Mouse (Mus musculus) frontal cortex, postnatal 10 days (tissue): ENCODE data around the gene Cftr.

ENCODE experiments used
- DNase-seq, 2 experiments: peaks; one replicate each; pipeline ENCODE4 v3.0.0; 2022; ENCODE audit warnings: low spot score in 2 of 2, mixed read lengths in 1 of 2

Gene Cftr

DNA sequence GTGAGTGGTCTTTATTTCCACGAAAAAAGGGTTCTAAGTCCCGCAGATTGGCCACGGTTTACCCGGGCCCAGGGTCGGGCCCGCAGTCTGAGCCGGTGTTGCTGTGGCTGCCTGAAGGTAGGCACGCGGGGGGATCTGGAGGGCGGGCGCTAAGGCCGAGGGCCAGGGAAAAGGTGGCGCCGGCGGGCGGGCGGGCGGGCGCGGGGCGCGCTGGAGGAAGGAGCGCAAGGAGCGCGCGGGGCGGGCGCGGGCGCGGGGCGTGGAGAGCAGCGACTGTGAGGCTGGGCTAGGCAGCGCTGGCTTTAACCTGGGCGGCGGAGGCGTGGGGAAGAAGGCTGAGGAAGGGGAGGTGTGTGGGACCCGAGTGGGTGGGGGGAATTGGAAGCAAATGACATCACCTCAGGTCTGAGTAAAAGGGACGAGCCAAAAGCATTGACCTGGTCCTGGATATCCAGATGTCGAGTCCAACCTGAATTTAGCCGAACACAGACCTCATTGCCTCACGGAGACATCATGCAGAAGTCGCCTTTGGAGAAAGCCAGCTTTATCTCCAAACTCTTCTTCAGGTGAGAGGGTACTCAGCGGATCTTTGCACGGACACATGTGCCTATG, at the start of gene Cftr:
Gene Cftr, plus strand, starts transcription at position 377 of the 612 bp plus-strand sequence.
- DNase-seq = peak in 1 of 2 experiments; percentile 8

GRCm38 (mm10) chr6:18127206-18127983, 43.1 kb upstream of the Cftr start:
- no peak for DNase-seq

DNA sequence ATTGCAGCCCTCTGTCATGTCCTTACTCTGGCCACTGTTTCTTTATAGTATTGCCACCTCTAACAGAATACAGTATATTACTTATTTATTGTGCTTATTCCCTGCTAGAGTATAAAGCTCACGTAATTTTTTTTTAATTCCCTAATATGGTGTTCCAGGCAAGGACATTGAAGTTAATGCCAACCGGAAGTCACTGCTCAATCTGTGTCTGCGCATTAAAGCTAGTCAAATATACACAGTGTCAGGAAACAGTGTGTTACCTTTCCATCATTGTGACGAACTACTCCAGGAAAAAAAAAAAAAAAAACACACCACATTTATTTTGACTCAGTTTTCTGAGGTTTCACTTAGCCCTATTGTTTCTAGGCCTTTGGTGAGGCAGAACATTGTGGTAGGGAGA, 42.4 kb upstream of the Cftr start:
- no peak for DNase-seq

DNA sequence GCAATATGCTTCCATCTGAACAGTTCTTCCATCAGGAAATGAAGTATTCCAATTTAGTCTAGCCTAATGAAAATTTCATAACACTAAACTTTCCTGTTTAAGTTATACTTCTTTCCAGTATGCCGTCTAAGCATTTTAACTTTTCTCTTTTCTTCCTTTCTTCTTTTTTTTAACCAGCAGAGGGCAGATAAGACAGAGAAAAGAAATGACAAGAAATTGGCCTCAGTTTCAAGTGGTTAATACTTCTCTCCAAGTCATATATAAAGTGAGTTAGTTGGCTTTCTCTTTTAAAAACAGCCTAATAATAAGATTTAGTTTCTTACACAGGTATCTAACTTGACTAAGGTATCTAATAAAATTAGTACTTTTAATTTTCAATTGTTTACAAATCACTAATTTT, 35.2 kb upstream of the Cftr start:
- DNase-seq = no peak

DNA sequence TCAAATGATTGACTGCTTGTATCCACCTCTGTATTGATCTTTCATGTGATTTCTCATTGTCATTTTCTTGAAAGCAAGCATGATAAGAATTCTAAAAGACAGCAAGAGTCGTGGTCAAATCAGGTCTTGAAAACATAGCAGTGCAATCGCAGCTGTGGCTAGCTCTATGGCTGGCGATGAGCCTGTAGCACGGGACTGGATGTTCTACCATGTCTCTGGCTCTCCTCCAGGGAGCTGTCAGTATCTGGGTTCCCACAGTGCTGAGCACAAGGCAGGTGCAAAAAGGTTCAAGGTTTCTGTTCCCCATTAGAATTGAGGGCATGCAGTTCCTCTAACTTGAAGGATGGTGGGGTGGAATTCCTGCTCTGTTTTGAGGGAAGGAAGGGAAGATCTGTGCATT, 17.5 kb upstream of the Cftr start:
- no peak for DNase-seq

- DNase-seq = no peak
Observed at GRCm38 (mm10) chr6:18169618-18170017, 869 bp upstream of the Cftr start.

DNA sequence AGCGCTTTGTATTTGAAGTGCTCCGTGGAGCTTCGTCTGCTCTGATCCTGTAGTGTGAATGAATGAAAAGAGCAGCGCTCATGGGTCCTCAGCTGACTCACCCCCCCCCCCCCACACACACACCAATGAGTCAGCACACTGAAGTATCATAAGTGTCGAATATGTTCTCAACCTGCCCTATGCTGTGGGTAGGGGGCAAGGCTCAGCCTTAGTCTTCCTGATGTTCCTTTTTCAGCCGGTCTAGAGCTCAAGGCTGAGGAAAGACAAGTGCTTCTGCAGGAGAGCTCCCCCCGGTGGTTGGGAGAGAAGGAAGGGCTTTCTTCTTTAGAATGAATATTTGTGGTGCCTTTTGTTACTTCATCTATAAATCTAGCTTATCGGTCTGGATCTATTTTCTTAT, 1.1 kb downstream of the Cftr start:
- DNase-seq = no peak

DNA sequence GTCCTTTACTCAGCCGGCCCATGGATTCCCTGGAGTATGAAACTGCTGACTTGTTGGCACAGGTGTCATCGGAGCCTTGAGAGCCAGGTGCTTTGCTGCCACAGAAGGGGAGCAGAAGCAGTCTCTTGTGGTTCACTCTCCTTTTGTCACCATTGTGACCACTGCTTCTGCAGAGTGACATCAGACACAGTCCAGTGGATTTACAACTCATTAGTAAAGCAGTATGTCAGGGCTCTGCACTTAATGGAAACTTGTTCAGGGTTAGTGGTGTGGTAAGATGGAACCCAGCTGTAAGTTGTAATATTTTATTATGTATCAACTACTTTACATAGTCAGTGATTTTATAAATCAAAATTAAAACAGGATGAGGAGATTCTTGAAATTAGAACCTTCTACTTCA, 7.0 kb downstream of the Cftr start:
- no peak for DNase-seq

GRCm38 (mm10) chr6:18180665-18181064, 10.2 kb downstream of the Cftr start:
- no peak for DNase-seq

- no peak for DNase-seq
Observed at GRCm38 (mm10) chr6:18182903-18183302, 12.4 kb downstream of the Cftr start.

DNA sequence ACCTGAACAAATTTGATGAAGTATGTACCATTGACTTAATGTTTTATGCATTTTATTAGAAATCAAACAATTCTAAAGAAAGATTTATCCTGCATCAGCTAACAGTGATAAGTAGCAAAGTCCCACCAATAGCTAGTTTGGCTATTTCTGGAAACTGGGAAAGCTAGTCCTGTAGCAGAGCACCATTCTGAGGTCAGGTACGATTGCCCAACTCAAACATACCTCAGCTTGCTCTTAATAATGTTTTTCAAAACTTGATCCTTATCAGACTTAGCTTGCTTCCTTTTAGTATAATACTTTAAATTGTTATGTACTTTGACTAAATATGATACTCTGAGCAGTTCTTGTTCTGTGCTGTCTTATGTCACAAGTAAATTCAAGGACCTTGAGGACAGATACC, 50.2 kb downstream of the Cftr start:
- no peak for DNase-seq

GRCm38 (mm10) chr6:18223206-18223605, 52.7 kb downstream of the Cftr start:
- DNase-seq = no peak

DNA sequence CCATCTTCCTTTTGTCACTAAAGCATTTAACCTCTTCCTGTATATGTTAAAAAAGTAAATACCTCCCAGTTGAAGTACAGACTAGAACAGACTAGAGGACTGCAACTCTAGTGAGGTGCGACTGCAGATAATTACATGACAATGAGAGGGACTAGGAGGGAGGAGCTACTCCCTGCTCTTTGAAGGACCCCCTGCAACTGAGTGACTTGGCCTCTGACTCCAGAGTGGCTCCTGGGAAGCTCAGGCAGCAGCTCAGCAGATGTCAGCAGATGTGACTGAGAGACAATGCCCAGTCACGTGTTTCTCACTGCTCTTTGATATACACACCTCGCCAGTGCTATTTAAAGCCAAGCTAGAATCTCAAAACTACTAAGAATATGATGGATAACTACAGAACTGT, 54.7 kb downstream of the Cftr start:
- no peak for DNase-seq

DNA sequence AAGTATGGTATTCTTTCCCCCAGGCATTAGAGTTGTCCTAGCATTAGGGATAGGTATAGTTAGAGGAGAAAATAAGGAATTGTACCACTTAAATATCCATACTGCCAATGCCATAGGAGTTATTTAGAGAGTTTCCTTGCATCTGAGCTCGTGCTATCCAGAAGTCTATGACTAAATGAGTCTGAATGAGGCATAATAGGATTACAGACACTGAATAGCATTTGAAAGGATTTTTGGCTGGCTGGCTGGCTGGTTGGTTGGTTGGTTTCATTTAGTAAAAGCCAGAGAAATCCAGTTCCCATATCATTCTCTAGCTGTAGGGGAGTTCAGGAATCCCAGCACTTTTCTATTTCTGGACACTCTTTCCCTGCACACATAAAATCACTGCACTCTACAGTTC, 76.0 kb downstream of the Cftr start:
- no peak for DNase-seq

DNA sequence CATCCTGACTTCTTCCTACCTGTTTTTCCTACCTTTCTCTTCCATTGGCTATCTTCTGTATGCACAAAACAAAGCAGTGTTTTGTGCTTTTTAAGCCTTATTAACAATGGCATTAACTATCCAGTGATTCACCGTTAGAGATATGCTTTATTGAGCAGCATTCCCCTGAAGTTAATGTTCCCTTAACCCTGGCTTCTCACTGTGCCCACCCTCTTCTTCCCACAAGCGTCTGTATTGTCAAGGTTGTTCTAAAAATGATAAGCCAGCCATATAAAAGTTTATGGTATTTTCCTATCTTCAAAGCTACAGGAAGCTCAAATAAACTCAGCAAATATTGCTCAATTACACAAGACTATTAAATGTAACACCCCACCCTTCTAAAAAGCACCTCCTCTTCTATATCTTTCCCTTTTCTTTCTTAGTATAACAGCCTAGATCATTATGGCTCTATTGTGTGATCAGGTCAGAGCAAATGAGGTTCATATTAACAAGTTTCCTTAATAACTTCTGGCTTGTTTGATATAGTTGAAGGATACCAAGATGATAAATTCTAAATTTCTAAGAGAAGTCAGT, 77.5 kb downstream of the Cftr start:
- DNase-seq = no peak

DNA sequence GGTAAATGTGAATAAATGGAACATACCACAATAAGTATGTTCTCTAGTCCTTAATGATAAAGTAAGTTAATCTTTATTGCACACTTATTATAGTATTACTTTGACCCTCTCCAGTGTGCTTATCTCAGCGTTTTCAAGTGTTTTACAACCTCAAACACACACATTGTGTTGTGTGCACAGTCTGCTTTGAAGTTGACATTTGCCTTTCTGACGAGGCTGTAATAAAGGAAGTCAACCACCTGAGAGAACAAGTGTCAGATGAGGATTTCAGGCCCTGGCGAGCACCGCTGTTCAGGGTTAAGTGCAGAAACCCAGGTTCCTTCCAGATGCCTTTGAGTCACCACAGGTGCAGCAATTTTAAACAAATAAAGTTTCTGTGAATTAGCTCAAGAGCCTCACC, 78.0 kb downstream of the Cftr start:
- DNase-seq = no peak

DNA sequence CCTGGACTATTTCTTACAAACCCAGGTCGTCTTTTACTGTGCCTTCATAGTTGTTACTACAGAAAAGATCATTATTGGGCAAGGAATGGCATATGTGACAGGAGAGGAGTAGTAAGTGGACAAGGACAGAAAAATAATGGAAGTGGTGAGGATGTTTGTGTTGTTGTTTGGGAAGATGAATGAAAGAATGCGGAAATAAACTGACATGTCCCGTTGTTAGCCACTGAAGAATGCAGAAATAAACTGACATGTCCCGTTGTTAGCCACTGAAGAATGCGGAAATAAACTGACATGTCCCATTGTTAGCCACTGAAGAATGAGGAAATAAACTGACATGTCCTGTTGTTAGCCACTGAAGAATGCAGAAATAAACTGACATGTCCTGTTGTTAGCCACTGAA, 84.1 kb downstream of the Cftr start:
- DNase-seq = no peak

GRCm38 (mm10) chr6:18270983-18271382, 100.5 kb downstream of the Cftr start:
- DNase-seq = no peak

DNA sequence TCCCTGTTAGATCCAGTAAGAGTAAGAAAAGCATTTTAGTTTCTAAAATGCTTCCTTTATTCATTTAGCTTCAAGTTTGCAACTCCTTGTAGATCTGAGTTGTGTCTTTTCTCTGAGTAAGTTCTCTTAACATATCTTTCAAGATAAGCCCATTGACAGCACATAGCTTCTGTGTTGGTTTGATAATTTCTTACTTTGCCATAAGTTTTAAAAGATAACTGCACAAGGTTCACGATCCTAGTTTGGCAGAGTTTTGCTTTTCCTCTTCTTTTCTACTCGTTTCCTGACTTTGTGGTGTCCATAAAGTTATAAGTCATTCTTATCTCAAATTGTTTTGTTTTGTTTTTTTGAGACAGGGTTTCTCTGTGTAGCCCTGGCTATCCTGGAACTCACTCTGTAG, 130.3 kb downstream of the Cftr start:
- no peak for DNase-seq

- no peak for DNase-seq
Observed at GRCm38 (mm10) chr6:18302105-18302504, 131.6 kb downstream of the Cftr start.

DNA sequence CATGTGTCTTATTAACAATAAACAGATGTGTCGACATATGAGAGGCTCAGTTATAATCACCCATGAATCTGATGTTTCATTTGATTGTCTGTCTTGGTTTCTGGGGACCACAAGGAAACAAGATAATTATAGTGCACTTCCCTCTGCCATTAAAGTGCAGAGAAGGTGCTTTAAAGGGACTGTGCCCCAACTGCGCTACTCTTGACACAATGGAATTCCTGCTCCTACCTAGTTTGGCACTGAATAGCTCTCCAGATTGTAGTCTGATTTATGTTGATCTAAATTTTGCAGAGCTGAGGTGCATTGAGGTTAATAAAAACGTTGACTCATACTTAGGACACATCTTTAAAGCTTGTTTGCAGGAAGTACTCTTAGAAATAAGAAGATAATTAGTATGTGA, 132.7 kb downstream of the Cftr start:
- no peak for DNase-seq

- no peak for DNase-seq
Observed at GRCm38 (mm10) chr6:18305130-18305529, 134.6 kb downstream of the Cftr start.

DNA sequence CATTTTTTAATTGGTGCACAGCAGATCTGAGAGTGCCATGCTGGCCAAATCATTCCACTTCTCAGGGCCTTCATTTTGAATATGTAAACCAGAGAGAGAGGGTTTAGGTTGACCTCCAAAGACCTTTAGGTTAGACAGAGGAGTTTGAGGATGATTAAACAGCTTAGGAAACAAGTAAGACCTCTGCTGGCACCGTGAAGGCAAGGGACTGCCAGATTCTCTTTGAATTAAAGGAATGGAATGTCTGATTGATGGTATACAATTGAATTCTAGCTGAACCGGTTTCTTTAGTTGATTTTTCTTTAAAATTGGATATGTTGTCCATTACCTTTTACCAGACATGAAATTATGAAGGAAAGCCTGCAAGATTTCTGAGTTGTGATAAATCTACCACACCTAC, 140.5 kb downstream of the Cftr start:
- no peak for DNase-seq
